Mouse (Mus musculus): ENCODE data around the gene Msmb. TPM values are rescaled to one million over a fixed set of nuclear protein-coding genes. Genes with fewer than 3 reads are reported as not detected.
"Not testable (repeated sequence)": the region's sequence is repeated elsewhere in the genome, so short reads cannot be mapped to it uniquely, and the experiment has no call there.

Gene Msmb
- total RNA-seq, 2 experiments from 2014 or later: not detected

DNA sequence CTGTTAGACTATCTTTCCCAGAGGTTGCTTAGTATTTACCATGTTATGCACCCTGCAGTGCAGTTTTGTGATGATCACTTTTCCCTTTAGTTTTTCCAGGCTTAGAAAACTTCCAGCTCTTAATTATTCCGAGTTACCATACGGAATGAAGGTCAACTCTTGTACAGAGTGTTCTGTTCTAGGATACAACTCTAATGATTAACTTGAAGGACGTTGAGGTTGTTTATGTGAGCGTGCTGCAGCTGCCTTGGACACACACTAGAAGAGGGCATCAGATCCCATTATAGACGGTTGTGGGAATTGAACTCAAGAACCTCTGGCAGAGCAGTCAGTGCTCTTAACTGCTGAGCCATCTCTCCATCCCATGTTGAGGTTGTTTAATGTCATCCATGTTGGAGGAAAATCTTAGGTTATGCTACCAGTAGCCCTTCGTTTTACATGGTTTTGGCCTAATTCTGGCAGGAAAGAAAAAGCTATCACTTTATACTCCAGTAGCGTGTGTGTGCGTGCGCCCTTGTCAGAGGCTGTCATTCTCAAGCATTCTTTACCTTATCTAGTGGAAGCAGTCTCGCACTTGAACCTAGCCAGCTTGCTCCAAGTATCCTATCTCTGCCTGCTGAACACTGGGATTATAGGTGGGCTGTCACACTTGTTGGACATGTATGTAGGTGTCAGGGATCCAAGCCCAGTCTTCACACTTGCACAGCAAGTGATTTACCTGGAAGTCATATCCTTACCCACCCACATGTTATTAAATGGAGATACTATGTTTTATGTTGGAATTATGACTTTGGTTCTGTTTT lies 37.8 kb downstream of the Msmb start:
- DNase-seq: no peak

DNA sequence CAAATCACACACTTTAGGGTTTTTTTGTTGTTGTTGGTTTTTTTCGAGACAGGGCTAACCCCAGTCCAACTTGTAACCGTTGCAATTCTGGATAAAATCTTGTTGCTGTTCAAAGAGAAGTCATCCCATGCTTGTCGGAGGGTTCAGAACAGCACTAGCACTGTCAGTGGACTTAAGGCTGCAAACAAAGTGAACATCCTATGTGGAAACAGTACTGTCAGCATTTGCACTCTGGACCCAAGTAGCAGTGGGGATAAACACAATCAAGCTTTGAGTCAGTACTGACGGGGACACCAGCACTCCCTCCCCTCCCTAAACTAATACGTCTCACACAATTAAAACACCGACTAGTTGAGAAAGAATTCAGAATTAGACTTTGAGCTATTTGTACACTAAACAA lies 39.0 kb downstream of the Msmb start:
- no peak for DNase-seq

DNA sequence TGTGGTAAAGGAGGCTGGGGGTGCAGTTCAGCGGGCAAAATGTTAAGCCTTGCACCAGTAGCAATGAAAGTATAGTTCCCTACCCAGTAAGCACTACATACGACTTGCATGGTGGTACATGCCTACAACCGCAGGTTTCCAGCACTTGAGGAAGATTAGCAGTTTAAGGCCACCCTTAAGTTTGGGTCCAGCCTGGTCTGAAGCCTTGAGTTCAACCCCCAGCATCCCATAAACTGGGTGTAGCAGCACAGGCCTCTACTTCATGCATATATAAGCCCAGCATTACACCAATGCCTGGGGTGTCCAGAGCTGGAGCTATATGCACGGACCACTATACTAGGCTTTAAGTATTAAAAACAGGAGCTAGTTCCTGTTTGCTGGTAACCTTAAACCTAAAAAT lies 42.0 kb downstream of the Msmb start:
- no peak for DNase-seq

DNA sequence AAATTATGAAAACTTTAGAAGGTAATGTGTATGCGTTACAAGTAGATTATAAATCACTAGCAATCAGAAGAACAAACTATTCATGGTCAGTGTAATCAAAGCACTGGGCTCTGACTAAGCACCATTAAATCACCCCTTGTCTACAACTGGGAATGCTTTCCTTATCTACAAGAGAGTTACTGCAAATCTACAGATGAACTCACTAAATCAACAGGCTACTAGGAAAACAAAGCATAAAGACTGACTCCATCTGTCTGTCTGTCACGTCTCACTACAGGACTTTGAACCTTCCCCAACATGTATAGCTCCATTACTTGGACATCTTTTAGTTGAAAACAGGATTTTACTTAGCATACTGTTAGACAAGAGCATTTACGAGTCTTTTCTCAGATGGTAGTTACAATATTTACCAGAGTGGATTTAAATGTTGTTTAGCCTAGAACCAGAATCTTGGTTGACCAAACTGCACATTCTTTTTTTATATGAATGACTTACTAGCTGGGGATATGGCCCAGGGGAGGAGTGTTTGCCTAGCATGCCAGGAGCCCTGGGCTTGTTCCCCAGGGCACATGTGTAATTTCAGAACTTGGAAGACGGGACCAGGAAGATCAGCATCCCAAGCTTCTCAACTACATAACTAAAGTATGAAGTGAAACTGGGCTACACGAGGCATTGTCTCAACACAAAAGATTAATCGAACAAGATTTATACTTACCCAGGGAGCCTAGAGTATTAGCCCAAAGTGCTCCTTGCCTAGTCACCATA lies 49.0 kb downstream of the Msmb start:
- DNase-seq: no peak

DNA sequence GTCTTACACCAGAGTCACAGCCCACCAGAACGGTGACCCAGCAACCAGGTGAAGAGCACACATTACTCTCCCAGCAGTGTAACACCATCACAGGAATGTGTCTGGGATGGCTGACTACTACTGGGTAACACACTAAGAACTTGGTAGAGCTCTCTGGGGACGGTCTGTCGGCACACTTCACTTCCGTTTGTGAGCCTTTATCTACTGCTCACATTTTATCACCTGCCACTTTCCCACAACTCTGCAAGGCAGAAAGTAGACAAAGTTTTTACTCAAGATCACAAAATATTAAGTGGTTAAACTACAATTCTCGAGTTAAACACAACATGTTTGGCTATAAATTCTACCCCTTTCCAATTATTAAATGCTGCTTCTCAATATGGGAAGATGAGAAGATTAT lies 50.1 kb downstream of the Msmb start:
- no peak for DNase-seq

DNA sequence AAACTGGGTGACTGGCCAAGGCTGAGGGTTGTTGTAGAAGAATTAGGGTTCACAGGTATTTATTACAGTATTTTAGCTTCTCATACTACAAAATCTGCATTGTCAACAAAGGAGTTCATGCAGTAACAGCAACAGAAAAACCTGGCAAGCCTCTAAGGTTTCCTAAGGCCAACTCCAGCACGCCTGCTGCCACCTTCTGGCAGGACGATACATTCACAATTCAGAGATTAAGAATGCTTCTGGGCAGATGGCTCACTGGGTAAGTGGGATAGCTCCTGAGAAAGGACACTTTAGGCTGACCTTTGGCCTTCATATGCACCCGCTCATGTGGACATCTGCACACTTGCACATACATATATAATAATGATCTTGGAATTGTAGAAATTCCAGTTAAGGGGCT lies 50.6 kb downstream of the Msmb start:
- peak; percentile 69 for DNase-seq

DNA sequence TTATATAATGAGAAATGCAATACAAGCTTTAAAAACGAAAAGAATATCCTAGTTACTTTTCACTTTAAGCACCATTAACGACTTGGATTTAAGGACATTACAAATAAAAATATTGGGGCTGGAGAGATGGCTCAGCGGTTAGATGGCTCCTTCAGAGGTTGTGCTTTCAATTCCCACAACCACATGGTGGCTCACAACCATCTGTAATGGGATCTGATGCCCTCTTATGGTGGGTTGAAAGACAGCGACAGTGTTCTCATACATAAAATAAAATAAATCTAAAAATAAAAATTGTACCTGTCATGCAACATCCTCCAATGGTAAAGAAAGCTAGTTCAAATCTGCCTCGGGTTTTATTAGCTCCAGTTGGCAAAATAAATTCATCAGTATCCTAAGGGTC lies 51.7 kb downstream of the Msmb start:
- not testable (repeated sequence) for DNase-seq

DNA sequence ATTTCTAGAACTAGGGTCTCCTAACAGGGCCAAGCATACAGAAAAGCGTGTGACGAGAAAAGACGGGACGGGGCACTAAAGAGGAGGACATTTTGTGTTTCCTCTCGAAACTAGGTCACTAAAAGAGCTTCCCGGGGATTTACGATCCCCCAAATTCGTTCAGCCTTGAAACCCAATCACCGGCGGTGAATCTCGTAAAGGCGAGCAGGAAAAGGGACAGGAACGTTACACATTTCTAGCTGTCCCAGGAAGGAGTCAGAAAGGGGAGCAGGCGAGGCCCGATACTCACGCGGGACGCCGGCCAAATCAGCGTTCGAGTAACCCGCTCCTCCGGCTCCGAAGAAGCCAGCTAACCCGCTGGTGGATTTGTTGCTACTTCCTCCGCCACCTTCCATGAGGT lies 59.5 kb downstream of the Msmb start:
- DNase-seq: no peak

DNA sequence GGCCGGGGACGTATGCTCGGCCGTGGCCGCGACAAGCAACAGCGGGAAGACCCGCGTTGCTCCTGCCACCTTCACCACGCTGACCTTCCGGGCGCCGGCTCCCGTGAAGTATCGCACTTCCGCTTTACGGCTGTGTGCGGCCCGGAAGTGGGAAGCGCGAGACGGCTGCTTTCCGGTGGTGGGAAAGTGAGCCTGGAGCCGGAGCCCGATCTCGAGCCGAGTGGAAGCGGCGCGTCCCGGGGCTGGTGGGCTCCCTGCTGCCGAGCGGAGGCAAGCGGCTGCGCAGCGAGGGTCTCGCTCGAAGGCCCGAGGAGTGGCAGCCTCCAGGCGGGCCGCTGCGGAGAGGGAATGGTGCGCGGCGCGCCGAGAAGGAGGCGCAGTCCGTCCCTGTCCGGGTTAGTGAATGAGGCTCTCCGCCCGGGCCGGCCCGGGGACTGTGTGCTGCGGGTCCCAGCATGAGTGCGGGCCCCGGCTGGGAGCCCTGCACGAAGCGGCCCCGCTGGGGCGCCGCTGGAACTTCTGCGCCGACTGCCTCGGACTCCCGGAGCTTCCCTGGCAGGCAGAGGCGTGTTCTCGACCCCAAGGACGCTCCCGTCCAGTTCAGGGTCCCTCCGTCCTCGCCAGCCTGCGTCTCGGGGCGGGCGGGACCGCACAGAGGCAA lies 60.1 kb downstream of the Msmb start, which contains the start of the genes Timm23 and Parg:
Timm23 (minus strand) TSS at position 108 of the 661 bp plus-strand sequence.
Parg (plus strand) TSS at position 159 of the 661 bp plus-strand sequence.
- DNase-seq: peak; percentile 91

Other genes starting within 250 kb of the Msmb start
- 1 to 10 TPM; 3.0 TPM for gene Galnt15, start 113.0 kb upstream of the Msmb start, total RNA-seq (2021)
- 10 to 100 TPM; 39.7 to 44.3 TPM for gene Oxnad1, start 56.6 kb upstream of the Msmb start, total RNA-seq (2021)
- gene Dph3, start 56.3 kb upstream of the Msmb start, total RNA-seq (2021): 10 to 100 TPM; 81.4 to 84.0 TPM
- gene Ncoa4, start 17.8 kb downstream of the Msmb start, total RNA-seq (2021): 100 to 1,000 TPM in 1 of 2 experiments, 10 to 100 TPM in 1; 99.0 to 115 TPM
- gene Timm23, start 59.9 kb downstream of the Msmb start, total RNA-seq (2021): 100 to 1,000 TPM; 165 to 176 TPM
- gene Parg, start 59.9 kb downstream of the Msmb start, total RNA-seq (2021): 10 to 100 TPM; 30.3 to 39.6 TPM
- gene Ogdhl, start 180.0 kb downstream of the Msmb start, total RNA-seq (2021): 10 to 100 TPM in 1 of 2 experiments, 1 to 10 TPM in 1; 9.7 to 11.3 TPM
- not detected for gene 1700024G13Rik, start 246.4 kb downstream of the Msmb start, total RNA-seq (2021)